In the genomic region with DNA sequence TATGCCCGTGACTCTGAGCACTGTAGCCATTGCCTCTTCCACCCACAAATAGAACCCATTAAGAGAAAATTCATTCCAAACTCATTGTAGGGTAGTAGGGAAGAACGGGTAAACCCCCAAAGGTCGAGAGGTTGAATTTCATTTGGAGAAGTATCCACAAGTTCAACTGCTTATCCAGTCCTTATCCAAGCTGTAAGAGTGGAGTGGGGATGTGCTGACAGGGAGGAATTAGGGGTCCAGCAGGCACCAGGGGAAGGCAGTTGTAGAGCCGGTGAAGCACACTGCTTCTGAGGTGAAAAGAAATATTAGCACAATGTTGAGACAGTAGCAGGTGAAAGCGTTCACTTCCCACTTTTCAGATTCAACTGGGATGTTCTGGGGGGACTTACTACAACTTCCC, we compare ENCODE assay signal across 19 mouse cellular contexts.
"Had no signal": no experiment of that assay in that cellular context is flagged by ENCODE, and none has a peak within 500 bp of the region (broad histone marks: within the 10 kb centered on the region; RNA-seq: fewer than 3 reads in every experiment).

No protein-coding gene starts in this region.

- ATAC-seq: midbrain, embryonic 16.5 days had no signal

- H3K9me3 ChIP-seq: midbrain, embryonic 10.5 days; midbrain, embryonic 12.5 days; neural tube, embryonic 13.5 days; neural tube, embryonic 15.5 days had no signal

- H3K4me3 ChIP-seq: midbrain, embryonic 10.5 days; midbrain, embryonic 12.5 days; myocyte; neural tube, embryonic 13.5 days; neural tube, embryonic 15.5 days had no signal

- H3K27ac ChIP-seq: midbrain, embryonic 10.5 days; midbrain, embryonic 12.5 days; neural tube, embryonic 13.5 days; neural tube, embryonic 15.5 days had no signal

- DNase-seq: lung, adult 18-20 months; lung, embryonic 14.5 days; lung, postnatal 10 days; lung, postnatal 4 days; midbrain, embryonic 14.5 days; retina, postnatal 1 day; right cerebral cortex, adult 18-20 months; right cerebral cortex, postnatal 25 days; right cerebral cortex, postnatal 4 days; spleen, adult 18-20 months; thymus, adult 18-20 months; thymus, postnatal 14 days; thymus, postnatal 36 days had no signal

- H3K9ac ChIP-seq: lung, embryonic 14.5 days; midbrain, embryonic 12.5 days; neural tube, embryonic 13.5 days; neural tube, embryonic 15.5 days had no signal

- H3K36me3 ChIP-seq: midbrain, embryonic 10.5 days; midbrain, embryonic 12.5 days; neural tube, embryonic 13.5 days; neural tube, embryonic 15.5 days had no signal

- H3K4me1 ChIP-seq: midbrain, embryonic 10.5 days; midbrain, embryonic 12.5 days; neural tube, embryonic 13.5 days; neural tube, embryonic 15.5 days had no signal

- H3K27me3 ChIP-seq: midbrain, embryonic 12.5 days; neural tube, embryonic 13.5 days; neural tube, embryonic 15.5 days had no signal

- H3K4me2 ChIP-seq: lung, embryonic 14.5 days; midbrain, embryonic 12.5 days; neural tube, embryonic 13.5 days; neural tube, embryonic 15.5 days had no signal
